Mouse (Mus musculus) cortical plate, adult 2 months (tissue): ENCODE results near the gene Samd13.

ENCODE experiments used
- CTCF ChIP-seq: fragments of 200-500 bp; IDR thresholded peaks from 2 replicates; pipeline ENCODE4 v1.5.1; 2011; ENCODE audit warnings: mild to moderate bottlenecking, control low read depth, low read length; ENCODE audit not compliant: insufficient read depth; ENCODE audit errors: extremely low read depth
- POLR2A ChIP-seq: fragments of 200-500 bp; IDR thresholded peaks from 2 replicates; pipeline ENCODE4 v1.6.1; 2011; ENCODE audit warnings: mild to moderate bottlenecking, low read length, control low read depth; ENCODE audit not compliant: insufficient read depth; ENCODE audit errors: extremely low read depth

GRCm38 (mm10) chr3:146616533-146617283 lies 68.7 kb downstream of the Samd13 start:
- TF ChIP-seq CTCF = no peak
- no peak for TF ChIP-seq POLR2A
